Comparison of ENCODE assay signal across 13 mouse cellular contexts in the genomic region with DNA sequence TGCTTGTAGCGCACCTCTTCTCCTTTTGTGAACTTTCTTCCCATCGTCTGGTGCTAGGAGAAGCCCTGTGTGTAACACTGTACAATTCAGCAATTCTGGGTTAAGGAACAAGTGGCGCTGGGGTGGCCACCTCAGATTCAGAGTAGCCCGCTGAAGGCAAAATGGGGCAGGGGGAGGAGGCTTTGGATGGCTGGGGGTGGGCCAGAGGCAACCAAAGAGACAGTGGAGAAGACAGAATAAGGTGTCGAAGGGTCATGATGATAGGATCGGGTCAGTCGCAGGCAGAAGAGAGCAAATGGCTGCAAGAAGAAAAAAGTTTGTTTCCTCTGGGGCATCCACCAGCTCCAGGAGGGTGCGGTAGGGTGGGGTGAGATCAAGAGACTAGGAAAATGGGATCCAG. TPM values are rescaled to one million over a fixed set of nuclear protein-coding genes. Genes with fewer than 3 reads are reported as not detected.
A peak's percentile ranks its signal among the peaks of the same experiment; 100 is the strongest.
DNase-seq lines count a peak whose midpoint lies in the region; ATAC-seq and TF ChIP-seq lines count a peak whose summit lies in the region.
"Had no signal": no experiment of that assay in that cellular context is flagged by ENCODE, and none has a peak within 500 bp of the region (broad histone marks: within the 10 kb centered on the region; RNA-seq: fewer than 3 reads in every experiment).

No protein-coding gene starts in this region.

- no peak for TF ChIP-seq CTCF in liver, postnatal 0 days (IDR thresholded peaks at IDR 0.05; ENCODE audit: low read depth)

- no peaks in the 10 kb centered on the region for H3K79me2 ChIP-seq in myocyte (ENCODE audit: control insufficient read depth, insufficient read depth)

- no peaks in the 10 kb centered on the region for H3K9me3 ChIP-seq in kidney, embryonic 14.5 days (ENCODE audit: control insufficient read depth, low read length)
- no peaks in the 10 kb centered on the region for H3K9me3 ChIP-seq in forebrain, embryonic 10.5 days
- H3K9me3 ChIP-seq in hindbrain, embryonic 13.5 days = no peaks in the 10 kb centered on the region
- no peaks in the 10 kb centered on the region for H3K9me3 ChIP-seq in liver, postnatal 0 days (ENCODE audit: low read length)
- H3K9me3 ChIP-seq in liver, embryonic 11.5 days (ENCODE audit: control insufficient read depth, low read length) = no peaks in the 10 kb centered on the region
- H3K9me3 ChIP-seq: liver, embryonic 15.5 days had no signal

- no peak for TF ChIP-seq POLR2A in myocyte (IDR thresholded peaks at IDR 0.05; ENCODE audit: insufficient read length, low read depth)

- H3K4me2 ChIP-seq in kidney, embryonic 14.5 days (replicated peaks; ENCODE audit: low read depth, low read length) = peak overlapping the region; percentile 80
- H3K4me2 ChIP-seq in hindbrain, embryonic 13.5 days = peak overlapping the region; percentile 87
- H3K4me2 ChIP-seq in myocyte (ENCODE audit: low read depth) = peak overlapping the region; percentile 76
- H3K4me2 ChIP-seq in liver, postnatal 0 days (ENCODE audit: low read depth, low read length) = no peak overlapping the region
- no peak overlapping the region for H3K4me2 ChIP-seq in liver, embryonic 11.5 days

- no peak overlapping the region for H3K27ac ChIP-seq in kidney, embryonic 14.5 days (ENCODE audit: low read depth, low read length)
- H3K27ac ChIP-seq in forebrain, embryonic 10.5 days = peak overlapping the region; percentile 92
- peak overlapping the region; percentile 56; the same call in 1 of the 2 replicates for H3K27ac ChIP-seq in hindbrain, embryonic 13.5 days
- no peak overlapping the region for H3K27ac ChIP-seq in liver, postnatal 0 days (ENCODE audit: low read depth)
- no peak overlapping the region for H3K27ac ChIP-seq in liver, embryonic 11.5 days (ENCODE audit: low read depth, low read length)
- H3K27ac ChIP-seq: liver, embryonic 15.5 days had no signal

- H3K4me3 ChIP-seq in kidney, embryonic 14.5 days (ENCODE audit: low read length) = peak overlapping the region; percentile 34
- H3K4me3 ChIP-seq in forebrain, embryonic 10.5 days = peak overlapping the region; percentile 68
- H3K4me3 ChIP-seq in hindbrain, embryonic 13.5 days = peak overlapping the region; percentile 60
- peak overlapping the region; percentile 23 for H3K4me3 ChIP-seq in myocyte
- H3K4me3 ChIP-seq in liver, postnatal 0 days (ENCODE audit: low read depth, low read length) = no peak overlapping the region
- H3K4me3 ChIP-seq in liver, embryonic 11.5 days (ENCODE audit: low read depth, low read length) = no peak overlapping the region

- peaks cover 3% of the 10 kb centered on the region; the same call in 1 of the 2 replicates for H3K4me1 ChIP-seq in kidney, embryonic 14.5 days (ENCODE audit: control insufficient read depth, insufficient read depth, low read length)
- peaks cover 50% of the 10 kb centered on the region for H3K4me1 ChIP-seq in forebrain, embryonic 10.5 days
- peaks cover 36% of the 10 kb centered on the region for H3K4me1 ChIP-seq in hindbrain, embryonic 13.5 days (replicated peaks)
- no peaks in the 10 kb centered on the region for H3K4me1 ChIP-seq in liver, postnatal 0 days (ENCODE audit: insufficient read depth)
- no peaks in the 10 kb centered on the region for H3K4me1 ChIP-seq in liver, embryonic 11.5 days (replicated peaks; ENCODE audit: control insufficient read depth, insufficient read depth, low read length)
- H3K4me1 ChIP-seq: liver, embryonic 15.5 days had no signal

- no peak for TF ChIP-seq EP300 in liver, postnatal 0 days (IDR thresholded peaks at IDR 0.05; ENCODE audit: low read depth)

- H3K9ac ChIP-seq in kidney, embryonic 14.5 days (ENCODE audit: low read depth, low read length) = no peak overlapping the region
- peak overlapping the region; percentile 79; the same call in 1 of the 2 replicates for H3K9ac ChIP-seq in hindbrain, embryonic 13.5 days
- no peak overlapping the region for H3K9ac ChIP-seq in liver, postnatal 0 days (replicated peaks)
- H3K9ac ChIP-seq in liver, embryonic 11.5 days (ENCODE audit: low read depth, low read length) = no peak overlapping the region
- H3K9ac ChIP-seq: liver, embryonic 15.5 days had no signal

- no peak for ATAC-seq in kidney, embryonic 14.5 days (ENCODE audit: low FRiP score, low TSS enrichment)
- no peak for ATAC-seq in hindbrain, embryonic 13.5 days (ENCODE audit: low FRiP score)
- ATAC-seq in liver, postnatal 0 days = no peak
- no peak for ATAC-seq in megakaryocyte-erythroid progenitor cell, adult 5-6 weeks (replicated peaks; ENCODE audit: low FRiP score, low TSS enrichment, poor library complexity, severe bottlenecking)
- no peak for ATAC-seq in liver, embryonic 11.5 days (replicated peaks; ENCODE audit: low FRiP score)
- ATAC-seq: activated CD4-positive, CD25-positive, alpha-beta regulatory T cell, adult 4 months had no signal

- DNase-seq in kidney, postnatal 4 days = no peak
- no peak for DNase-seq in forebrain, embryonic 10.5 days (ENCODE audit: extremely low spot score, low spot score)
- no peak for DNase-seq in liver, postnatal 0 days
- no peak for DNase-seq in liver, embryonic 11.5 days (ENCODE audit: low spot score)
- DNase-seq: gastrocnemius, postnatal 14 days; thymus, postnatal 36 days had no signal

- H3K27me3 ChIP-seq in kidney, embryonic 14.5 days (ENCODE audit: control insufficient read depth, insufficient read depth, low read length) = peaks cover 28% of the 10 kb centered on the region
- H3K27me3 ChIP-seq in forebrain, embryonic 10.5 days (ENCODE audit: poor library complexity, severe bottlenecking) = peaks cover 50% of the 10 kb centered on the region
- peaks cover 8% of the 10 kb centered on the region; the same call in 1 of the 2 replicates for H3K27me3 ChIP-seq in hindbrain, embryonic 13.5 days
- no peaks in the 10 kb centered on the region for H3K27me3 ChIP-seq in myocyte (ENCODE audit: control insufficient read depth, insufficient read depth, insufficient read length)
- H3K27me3 ChIP-seq in liver, postnatal 0 days (ENCODE audit: insufficient read depth, low read length) = peaks cover 54% of the 10 kb centered on the region
- H3K27me3 ChIP-seq in liver, embryonic 11.5 days (replicated peaks; ENCODE audit: control insufficient read depth, insufficient read depth, low read length) = peaks cover 47% of the 10 kb centered on the region

- no peak overlapping the region for H3ac ChIP-seq in myocyte (ENCODE audit: control insufficient read depth, insufficient read length)

- H3K36me3 ChIP-seq in kidney, embryonic 14.5 days (ENCODE audit: control insufficient read depth, insufficient read depth, low read length) = no peaks in the 10 kb centered on the region
- H3K36me3 ChIP-seq in forebrain, embryonic 10.5 days (replicated peaks) = peaks cover 7% of the 10 kb centered on the region; the same call in 1 of the 2 replicates
- no peaks in the 10 kb centered on the region for H3K36me3 ChIP-seq in hindbrain, embryonic 13.5 days
- no peaks in the 10 kb centered on the region for H3K36me3 ChIP-seq in myocyte (ENCODE audit: control insufficient read depth, insufficient read depth)
- H3K36me3 ChIP-seq in liver, postnatal 0 days (replicated peaks; ENCODE audit: insufficient read depth, low read length) = no peaks in the 10 kb centered on the region
- no peaks in the 10 kb centered on the region for H3K36me3 ChIP-seq in liver, embryonic 11.5 days (ENCODE audit: control insufficient read depth, insufficient read depth, low read length)
- H3K36me3 ChIP-seq: liver, embryonic 15.5 days had no signal

- WGBS in kidney, embryonic 14.5 days = 21% methylated on average over 8 of the region's 8 CpGs
- WGBS in forebrain, embryonic 10.5 days = 24% methylated on average over 8 of the region's 8 CpGs
- 11% methylated on average over 8 of the region's 8 CpGs for WGBS in hindbrain, embryonic 13.5 days
- WGBS in liver, postnatal 0 days (ENCODE audit: insufficient replicate concordance) = 48% methylated on average over 8 of the region's 8 CpGs
- WGBS in liver, embryonic 11.5 days = 35% methylated on average over 8 of the region's 8 CpGs

TF ChIP-seq in myocyte, 11 proteins besides CTCF, POLR2A, EP300 and RAD21:
- TF ChIP-seq USF1 (IDR thresholded peaks at IDR 0.05; ENCODE audit: low read depth) (no peak), POLR2AphosphoS2 (IDR thresholded peaks at IDR 0.05; ENCODE audit: insufficient read length, low read depth) (no peak), MYOG (IDR thresholded peaks at IDR 0.05; ENCODE audit: control insufficient read depth in 1 of 3, insufficient read depth in 1 of 3, insufficient read length in 2 of 3, low read depth in 2 of 3) (no peak), TCF3 (IDR thresholded peaks at IDR 0.05; ENCODE audit: insufficient read length, low read depth) (no peak), CEBPB (IDR thresholded peaks at IDR 0.05; ENCODE audit: insufficient read depth, poor library complexity, severe bottlenecking) (no peak), MAX (IDR thresholded peaks at IDR 0.05; ENCODE audit: low read depth) (no peak)

RNA-seq across cellular contexts. Expression of gene Ildr2, which starts 1.2 kb away (rescaled TPM):
- polyA plus RNA-seq in kidney, embryonic 14.5 days (2014; fragmentation: Nextera tagmentation; extraction: Ambion mirVana) = 1.2 and 1.3 TPM in 2 replicates
- 7.7 and 8.3 TPM in 2 replicates for polyA plus RNA-seq in forebrain, embryonic 10.5 days (2016; fragmentation: Nextera tagmentation; extraction: Ambion mirVana)
- 3.5 and 3.6 TPM in 2 replicates for polyA plus RNA-seq in hindbrain, embryonic 13.5 days (2015; fragmentation: Nextera tagmentation; extraction: Ambion mirVana)
- 1.9 TPM for polyA plus RNA-seq in myocyte (2012; fragmentation: generic; extraction: Trizol)
- polyA plus RNA-seq in liver, postnatal 0 days (2015; fragmentation: Nextera tagmentation; extraction: Ambion mirVana) = 0.07 TPM in 2 replicates
- not detected in 2 replicates for total RNA-seq in megakaryocyte-erythroid progenitor cell, adult 5-6 weeks (2014; fragmentation: Nextera tagmentation)
- total RNA-seq in megakaryocyte-erythroid progenitor cell, adult 5-6 weeks (2017) = not detected in 2 replicates
- 0.43 and 0.53 TPM in 2 replicates for polyA plus RNA-seq in liver, embryonic 11.5 days (2014; fragmentation: Nextera tagmentation; extraction: Ambion mirVana)
- polyA plus RNA-seq: activated CD4-positive, CD25-positive, alpha-beta regulatory T cell, adult 4 months had no signal

RNA-seq across cellular contexts. Expression of gene Mael, which starts 16.5 kb away (rescaled TPM):
- not detected in 2 replicates for polyA plus RNA-seq in kidney, embryonic 14.5 days (2014; fragmentation: Nextera tagmentation; extraction: Ambion mirVana)
- not detected in 2 replicates for polyA plus RNA-seq in forebrain, embryonic 10.5 days (2016; fragmentation: Nextera tagmentation; extraction: Ambion mirVana)
- polyA plus RNA-seq in hindbrain, embryonic 13.5 days (2015; fragmentation: Nextera tagmentation; extraction: Ambion mirVana) = not detected in 2 replicates
- polyA plus RNA-seq in myocyte (2012; fragmentation: generic; extraction: Trizol) = not detected
- not detected in 2 replicates for polyA plus RNA-seq in liver, postnatal 0 days (2015; fragmentation: Nextera tagmentation; extraction: Ambion mirVana)
- total RNA-seq in megakaryocyte-erythroid progenitor cell, adult 5-6 weeks (2014; fragmentation: Nextera tagmentation) = not detected in 2 replicates
- not detected in 2 replicates for total RNA-seq in megakaryocyte-erythroid progenitor cell, adult 5-6 weeks (2017)
- not detected in 2 replicates for polyA plus RNA-seq in liver, embryonic 11.5 days (2014; fragmentation: Nextera tagmentation; extraction: Ambion mirVana)
- total RNA-seq: gastrocnemius, postnatal 14 days had no signal
- polyA plus RNA-seq: activated CD4-positive, CD25-positive, alpha-beta regulatory T cell, adult 4 months; small intestine, adult 2 months had no signal

Comparison
In these comparisons a context has a peak if more than half of its experiments do, and no peak if none do; other contexts are left out.
1. H3K27ac ChIP-seq: peak in forebrain, embryonic 10.5 days (single experiment) and hindbrain, embryonic 13.5 days (single experiment); none in kidney, embryonic 14.5 days (single experiment), liver, postnatal 0 days (single experiment) and liver, embryonic 11.5 days (single experiment).
2. H3K4me2 ChIP-seq: peak in kidney, embryonic 14.5 days (single experiment), hindbrain, embryonic 13.5 days (single experiment) and myocyte (single experiment); none in liver, postnatal 0 days (single experiment) and liver, embryonic 11.5 days (single experiment).
3. H3K4me3 ChIP-seq: peak in kidney, embryonic 14.5 days (single experiment), forebrain, embryonic 10.5 days (single experiment), hindbrain, embryonic 13.5 days (single experiment) and myocyte (single experiment); none in liver, postnatal 0 days (single experiment) and liver, embryonic 11.5 days (single experiment).